Mouse (Mus musculus) brain, embryonic 18.5 days (tissue): ENCODE results near the gene Lonp2.

Source experiments
- DNase-seq: peaks from one replicate; pipeline ENCODE4 v3.0.0-alpha.2; 2012; ENCODE audit warnings: low read depth, low spot score

Gene Lonp2

GRCm38 (mm10) chr8:86713407-86714188, 89.8 kb downstream of the Lonp2 start:
- DNase-seq, result peak; percentile 84

DNA sequence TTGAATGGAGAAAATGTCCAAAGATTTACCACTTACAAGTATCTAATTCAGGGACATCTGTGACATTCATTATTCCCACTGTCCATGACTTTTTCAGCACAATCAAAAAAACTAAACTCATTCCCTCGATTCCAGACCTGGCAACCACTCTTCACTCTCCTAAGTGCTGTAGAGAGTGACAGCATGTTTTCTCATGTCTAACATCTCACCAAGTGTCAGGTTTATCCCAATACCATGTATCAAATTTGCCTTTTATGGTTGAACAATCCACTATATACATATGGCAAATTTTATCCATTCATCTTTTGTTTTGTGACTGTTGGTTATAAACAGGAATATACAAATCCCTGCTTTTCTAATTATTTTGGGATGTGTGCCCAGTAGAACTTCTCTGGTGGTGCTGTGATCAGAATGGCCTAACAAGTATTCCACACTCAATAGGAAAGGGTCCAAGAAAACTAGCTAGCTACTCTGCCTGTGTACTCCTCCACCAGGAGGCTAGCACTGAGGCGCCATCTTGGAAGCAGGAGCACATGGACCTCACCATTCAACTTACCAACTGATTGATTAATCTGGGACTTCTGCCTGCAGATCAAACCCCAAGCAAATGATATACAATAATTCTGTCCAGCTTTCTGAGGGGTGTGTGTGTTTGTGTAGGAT, 94.6 kb downstream of the Lonp2 start:
- no peak for DNase-seq

DNA sequence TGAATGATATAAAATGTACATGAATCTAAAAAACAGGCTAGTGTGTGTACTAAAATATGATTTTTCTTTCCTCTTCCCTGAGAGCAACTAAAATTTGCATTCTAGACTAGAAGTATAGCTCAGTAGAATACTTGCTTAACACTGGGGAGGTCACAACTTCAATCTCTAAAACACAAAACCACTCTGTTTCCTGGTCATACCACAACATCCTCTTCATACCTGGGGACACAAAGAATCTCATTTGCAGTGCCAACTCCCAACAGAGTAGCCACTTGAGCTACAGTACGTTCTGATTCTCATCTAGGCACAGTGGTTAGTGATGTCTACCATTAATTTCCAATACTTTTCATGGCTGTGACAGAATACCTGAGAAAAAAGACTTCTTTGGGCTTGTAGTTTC, 95.5 kb downstream of the Lonp2 start:
- no peak for DNase-seq

GRCm38 (mm10) chr8:86720756-86721459, 97.1 kb downstream of the Lonp2 start:
- DNase-seq, result no peak

GRCm38 (mm10) chr8:86721490-86721889, 97.6 kb downstream of the Lonp2 start:
- no peak for DNase-seq

DNA sequence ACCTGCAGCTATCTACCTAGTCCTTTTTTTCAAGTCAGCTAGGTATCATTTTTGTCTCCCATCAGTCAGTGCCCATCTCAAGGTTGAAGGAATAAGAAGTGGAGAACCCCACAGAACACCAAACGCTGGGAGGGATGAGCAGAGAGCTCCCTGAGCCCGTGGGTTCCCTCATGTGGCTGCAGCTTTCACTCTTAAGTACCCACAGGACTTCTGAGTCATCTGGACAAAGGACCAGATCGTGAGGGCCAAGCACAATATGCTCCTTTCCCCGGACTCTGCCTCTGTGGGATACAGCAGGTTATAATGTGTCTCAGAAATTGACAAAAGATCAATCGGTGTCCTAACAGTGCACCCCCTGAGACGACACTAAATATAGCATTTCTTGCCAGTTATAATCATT, 103.1 kb downstream of the Lonp2 start:
- DNase-seq, result no peak

DNA sequence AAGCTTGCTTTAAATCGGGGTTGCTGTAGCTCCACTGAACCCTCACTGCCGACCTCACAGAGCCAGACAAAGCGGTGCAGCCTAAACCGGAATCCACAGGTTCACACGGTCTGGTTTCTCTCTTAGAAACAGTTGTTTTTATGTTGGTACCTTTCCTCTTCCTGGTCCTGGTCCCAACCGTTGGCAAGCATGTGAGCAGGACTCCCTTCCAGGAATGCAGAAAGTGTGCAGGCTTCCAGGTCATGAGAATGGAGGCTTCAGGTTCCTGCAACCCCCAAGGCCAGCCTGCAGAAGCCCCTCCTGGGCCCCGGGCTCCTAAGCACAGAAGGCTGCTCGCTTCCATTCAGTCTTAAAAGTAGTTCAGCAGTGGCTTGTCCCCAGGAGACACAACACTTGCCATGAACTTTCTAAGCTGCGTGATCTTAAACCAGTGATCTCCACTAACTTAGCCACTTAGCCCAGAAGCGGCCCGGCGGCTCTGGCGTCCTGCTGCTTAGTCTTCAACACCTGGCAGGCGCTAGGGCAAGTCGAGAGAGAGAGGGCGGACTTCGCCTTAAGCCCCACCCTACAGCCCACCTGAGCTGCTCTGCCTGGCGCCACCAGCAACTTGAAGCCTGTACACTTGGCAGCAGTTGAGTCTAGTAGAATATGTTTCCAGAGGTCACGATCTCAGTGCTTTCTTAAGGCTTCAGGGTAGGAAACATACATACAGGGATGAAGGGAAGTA, 104.5 kb downstream of the Lonp2 start:
- no peak for DNase-seq

DNA sequence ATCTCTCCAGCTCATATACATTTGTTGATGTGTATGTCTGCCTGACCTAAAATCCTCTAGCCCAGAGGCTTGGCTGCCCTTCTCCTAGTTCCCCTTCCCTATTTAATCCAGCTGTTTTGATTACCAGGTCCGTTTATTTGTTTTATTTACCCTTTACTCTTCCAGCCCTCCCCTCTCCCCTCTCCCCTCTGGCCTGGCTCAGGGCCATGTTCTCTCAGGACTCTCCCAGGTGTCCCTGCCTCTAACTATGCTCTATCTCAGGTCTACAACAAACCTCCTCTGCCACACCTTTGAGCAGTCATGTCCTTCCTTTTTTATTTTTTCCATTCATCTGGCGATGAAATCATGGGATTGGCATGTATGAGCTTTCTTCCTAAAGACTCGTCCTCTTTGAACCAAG, 106.5 kb downstream of the Lonp2 start:
- no peak for DNase-seq

DNA sequence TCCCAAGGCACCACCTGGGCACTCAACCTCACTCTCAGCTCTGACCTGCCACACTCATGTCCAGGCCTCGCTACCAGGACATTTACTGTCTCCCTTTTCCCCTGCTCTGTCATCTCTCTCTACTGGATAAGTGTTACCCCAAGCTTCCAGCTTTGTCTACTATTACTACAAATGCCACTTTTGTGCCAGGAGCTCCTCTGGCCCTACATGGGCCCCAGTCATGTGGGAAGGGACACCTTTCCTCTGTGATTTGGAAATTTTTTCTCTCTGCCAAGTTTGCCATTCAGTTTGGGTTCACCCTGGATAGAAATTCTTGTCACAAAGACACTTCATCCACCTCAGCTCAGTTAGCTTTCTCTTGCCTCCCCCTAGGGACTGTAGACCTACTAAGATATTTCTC, 107.0 kb downstream of the Lonp2 start:
- DNase-seq, result no peak

GRCm38 (mm10) chr8:86734171-86734570, 110.3 kb downstream of the Lonp2 start:
- DNase-seq, result no peak

GRCm38 (mm10) chr8:86734954-86735353, 111.1 kb downstream of the Lonp2 start:
- DNase-seq, result no peak

DNA sequence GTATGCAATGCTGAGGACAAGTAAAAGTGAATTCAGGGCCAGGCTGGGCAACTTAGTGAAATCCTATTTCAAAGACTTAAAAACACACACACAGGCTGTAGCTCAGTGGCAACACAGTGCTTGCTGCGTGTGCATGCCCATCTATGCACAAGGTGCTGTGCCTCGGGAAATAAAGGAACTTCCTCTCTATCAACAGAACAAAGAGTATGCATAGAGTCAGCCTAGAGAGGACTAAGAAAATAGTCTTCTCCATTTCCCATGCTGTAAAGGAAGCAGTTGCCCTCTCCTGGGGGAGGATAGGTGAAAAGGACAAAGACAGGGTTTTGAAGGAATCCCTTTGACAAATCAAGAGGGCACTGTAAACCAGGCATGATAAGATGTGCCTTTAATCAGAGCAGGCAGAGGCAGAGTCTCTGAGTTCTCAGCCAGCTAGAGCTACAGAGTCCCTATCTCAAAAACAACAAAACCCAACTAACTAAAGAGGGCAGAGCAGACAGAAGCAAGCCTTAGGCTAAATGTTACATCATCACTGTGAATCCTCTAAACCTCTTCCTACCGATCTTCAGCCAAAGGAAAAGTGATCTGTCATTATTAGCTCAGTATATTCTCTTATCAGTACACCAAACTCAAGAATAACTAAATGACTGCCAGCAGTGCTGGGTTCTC, 111.7 kb downstream of the Lonp2 start:
- no peak for DNase-seq

DNA sequence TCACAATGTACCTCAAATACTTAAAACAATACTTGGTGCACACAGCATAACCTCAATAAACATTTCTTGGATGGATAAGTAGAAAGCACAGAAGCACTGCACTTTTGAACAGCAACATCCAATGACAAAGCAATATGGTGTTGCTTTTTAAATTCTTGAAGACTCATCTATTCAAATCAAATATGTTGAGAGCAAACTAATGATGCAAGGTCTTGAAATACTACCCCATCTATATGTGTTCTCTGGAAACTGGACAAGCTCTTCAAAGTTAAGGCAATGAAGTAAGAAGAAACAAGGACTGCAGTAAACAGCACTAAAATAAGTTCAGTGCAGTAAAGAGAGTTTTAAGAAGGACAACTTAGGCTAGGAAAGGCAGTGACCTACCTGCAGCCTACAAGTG, 117.1 kb downstream of the Lonp2 start:
- DNase-seq, result no peak

DNA sequence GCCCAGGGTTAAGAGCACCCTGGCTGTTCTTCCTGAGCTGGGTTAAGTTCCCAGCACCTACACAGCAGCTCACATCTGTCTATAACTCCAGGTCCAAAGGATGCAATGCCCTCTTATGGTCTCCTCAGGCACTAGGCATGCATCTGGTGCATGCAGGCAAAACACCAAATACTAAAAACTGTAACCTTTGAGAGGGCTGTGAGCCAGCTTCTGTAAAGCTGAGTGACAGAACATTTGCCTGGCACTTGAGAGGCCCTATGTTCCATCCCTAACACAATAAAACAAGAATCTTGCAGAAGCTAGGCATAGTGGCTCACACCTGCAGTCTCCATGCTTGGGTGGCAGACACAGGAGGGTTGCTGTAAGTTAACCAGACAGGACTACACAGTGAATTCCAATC, 117.8 kb downstream of the Lonp2 start:
- no peak for DNase-seq

DNA sequence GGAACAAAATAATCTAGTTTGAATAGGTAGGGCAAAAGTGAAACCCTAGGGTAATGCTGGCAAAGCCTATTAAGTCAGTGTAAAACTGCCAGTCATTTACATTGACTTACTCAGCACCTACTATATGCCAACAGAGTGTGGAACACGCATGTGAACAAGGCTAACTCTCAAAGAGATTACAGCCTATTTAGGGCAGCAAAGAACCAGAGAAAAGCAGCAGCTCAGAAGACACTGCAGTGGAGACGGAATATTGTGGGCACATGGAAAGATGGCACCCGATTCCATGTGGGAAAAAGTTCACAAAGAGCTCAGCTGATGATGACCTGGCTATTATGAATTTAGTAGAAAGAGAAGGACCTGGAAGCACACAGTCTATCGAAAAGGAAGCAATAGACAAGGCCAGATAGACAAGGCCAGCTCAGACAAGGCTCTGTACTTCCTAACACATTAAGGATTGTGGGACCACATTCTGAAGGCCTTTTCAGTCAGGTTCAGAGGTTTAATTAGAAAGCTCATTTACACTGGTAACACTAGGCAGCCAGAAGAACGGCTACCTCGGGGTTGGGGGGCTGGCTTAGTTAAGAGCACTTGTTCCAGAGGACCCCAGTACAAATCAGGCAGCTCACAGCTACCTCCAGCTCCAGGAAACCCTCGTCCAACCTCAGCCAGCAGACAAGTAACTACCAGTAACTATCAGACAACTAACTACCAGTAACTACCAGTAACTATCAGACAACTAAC, 118.9 kb downstream of the Lonp2 start:
- DNase-seq, result no peak

GRCm38 (mm10) chr8:86744313-86745220, 120.7 kb downstream of the Lonp2 start:
- DNase-seq, result no peak

GRCm38 (mm10) chr8:86745221-86745934, 121.5 kb downstream of the Lonp2 start, which contains the start of the genes Gm10638 and Siah1a:
Gene Gm10638 (plus strand): TSS chr8:86745699.
Gene Siah1a (minus strand): TSS chr8:86745934.
- no peak for DNase-seq

- DNase-seq, result peak; percentile 77
Observed at GRCm38 (mm10) chr8:86745935-86746441, 122.1 kb downstream of the Lonp2 start.

GRCm38 (mm10) chr8:86746511-86746910, 122.7 kb downstream of the Lonp2 start:
- DNase-seq, result no peak
